Mouse (Mus musculus): ENCODE results near the gene Usp12. TPM values are rescaled to one million over a fixed set of nuclear protein-coding genes. Genes with fewer than 3 reads are reported as not detected.
"Not testable (repeated sequence)": the region's sequence is repeated elsewhere in the genome, so short reads cannot be mapped to it uniquely, and the experiment has no call there.

Gene Usp12
- total RNA-seq, 2 experiments from 2014 or later: 64.4 to 67.3 TPM

DNA sequence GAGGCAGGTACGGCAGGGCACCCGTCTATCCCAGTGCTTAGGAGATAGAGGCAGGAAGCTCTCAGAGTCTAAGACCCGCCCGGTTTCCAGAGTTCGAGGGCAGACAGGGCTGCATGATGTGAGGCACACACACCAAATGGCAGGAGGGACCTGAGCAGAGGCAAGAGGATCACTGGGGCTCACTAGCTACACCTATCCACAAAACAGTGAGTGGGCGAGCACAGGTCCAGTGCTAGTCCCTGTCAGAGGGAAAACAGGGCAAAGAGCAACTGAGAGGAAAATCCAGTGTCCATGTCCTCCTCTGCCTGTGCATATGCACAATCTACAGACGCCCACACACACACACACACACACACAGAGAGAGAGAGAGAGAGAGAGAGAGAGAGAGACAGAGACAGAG is 43.8 kb downstream of the Usp12 start:
- DNase-seq (ENCODE audit: low spot score in 2 of 2): no peak

DNA sequence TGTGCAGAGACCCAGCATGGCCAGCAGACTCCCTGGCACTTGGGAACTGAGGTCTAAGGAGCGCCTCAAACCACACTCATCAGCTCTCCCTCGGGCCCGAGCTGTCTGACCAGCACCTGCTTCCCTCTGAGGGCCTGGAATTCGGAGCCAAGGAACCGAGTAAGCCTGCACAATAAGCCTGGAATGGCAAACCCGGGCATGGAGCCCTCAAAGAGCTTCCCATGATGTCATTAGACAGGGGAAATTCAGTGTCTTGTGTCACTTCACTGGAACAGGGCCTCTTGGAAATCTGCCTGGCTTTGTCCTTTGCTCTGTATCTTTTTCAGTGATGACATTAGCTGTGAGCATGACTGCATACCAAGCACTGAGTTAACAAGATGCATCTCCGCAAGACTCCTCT is 44.5 kb downstream of the Usp12 start:
- no peak for DNase-seq (ENCODE audit: low spot score in 2 of 2)

DNA sequence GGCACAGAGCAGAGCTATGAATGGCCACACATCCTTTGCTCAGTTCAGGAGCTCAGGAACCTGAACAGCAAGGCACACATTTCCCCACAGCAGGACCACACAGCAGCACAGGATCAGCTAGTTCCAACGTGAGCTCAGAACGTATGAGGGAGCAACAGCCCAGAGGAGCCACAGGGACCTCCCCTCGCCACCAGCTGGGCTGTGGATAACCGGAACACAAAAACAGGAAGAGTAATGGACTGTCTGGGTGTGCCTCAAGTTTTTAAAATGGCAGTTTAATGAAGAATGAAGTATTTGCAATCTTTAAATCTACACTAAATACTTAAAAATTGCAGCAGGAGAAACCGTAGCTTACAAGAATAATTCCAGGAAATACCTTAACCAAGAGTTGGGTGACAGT is 44.9 kb downstream of the Usp12 start:
- no peak for DNase-seq (ENCODE audit: low spot score in 2 of 2)

DNA sequence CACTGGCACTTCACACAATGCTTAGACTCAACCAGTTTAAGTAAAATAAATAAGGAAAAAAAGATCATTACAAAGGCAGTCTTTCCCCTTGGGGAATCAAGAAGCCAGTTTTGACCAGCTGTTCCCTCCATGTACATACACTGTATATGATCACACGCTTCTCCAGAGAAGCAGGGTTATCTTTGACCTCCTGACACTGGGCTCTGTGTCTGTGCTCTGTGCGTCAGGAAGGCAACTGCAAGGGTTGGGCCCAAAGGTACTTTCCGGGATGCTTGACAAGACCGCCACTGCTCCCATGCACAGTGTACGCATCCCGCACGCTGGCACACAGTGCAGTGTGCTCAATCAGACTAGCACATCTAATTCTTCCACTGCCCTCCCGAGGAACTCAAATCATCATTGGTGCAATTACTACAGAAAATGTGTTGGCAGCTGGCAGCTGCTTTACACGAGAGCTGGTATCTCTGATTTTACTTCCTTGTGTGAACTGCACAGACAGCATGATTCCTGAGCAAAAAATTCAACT is 57.8 kb downstream of the Usp12 start:
- DNase-seq (ENCODE audit: low spot score in 2 of 2): no peak

DNA sequence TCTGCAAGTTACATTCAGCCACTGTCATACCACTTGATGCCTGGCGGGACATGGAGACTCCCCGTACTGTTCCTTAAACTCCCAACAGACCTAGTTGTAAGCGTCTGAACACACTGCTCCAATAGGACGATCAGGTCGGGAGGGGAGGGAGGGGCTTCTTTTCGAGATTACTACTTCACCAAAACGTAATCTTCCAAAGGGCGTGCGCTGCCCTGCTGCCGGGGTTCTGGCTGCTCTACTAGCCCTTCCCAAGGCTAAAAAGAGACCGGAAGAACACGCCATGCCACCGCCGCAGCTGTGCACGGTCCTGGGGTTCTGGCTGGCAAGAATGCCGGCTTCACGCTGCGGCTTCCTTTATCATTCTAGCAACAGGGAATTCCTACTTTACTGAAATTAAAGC is 58.5 kb downstream of the Usp12 start:
- DNase-seq (ENCODE audit: low spot score in 2 of 2): no peak

DNA sequence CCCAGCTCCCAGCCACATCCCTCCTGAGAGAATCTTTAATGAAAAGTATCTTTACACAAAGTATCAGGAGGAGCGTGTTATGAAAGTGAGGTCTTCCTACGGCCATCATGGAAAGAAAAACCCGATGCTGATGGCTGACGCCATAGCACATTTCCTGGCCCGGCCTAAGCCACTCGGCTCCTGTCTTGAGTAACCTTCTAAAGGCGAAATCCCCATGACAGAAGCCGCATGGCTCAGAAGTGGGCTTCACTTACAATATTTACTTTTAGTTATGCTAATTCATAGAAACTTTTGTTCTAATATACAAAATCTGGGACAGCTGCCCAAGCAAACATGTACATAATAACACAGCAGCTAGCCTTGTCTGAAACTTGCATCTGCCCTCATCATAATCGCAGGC is 59.8 kb downstream of the Usp12 start:
- DNase-seq (ENCODE audit: low spot score in 2 of 2): not testable (repeated sequence)

DNA sequence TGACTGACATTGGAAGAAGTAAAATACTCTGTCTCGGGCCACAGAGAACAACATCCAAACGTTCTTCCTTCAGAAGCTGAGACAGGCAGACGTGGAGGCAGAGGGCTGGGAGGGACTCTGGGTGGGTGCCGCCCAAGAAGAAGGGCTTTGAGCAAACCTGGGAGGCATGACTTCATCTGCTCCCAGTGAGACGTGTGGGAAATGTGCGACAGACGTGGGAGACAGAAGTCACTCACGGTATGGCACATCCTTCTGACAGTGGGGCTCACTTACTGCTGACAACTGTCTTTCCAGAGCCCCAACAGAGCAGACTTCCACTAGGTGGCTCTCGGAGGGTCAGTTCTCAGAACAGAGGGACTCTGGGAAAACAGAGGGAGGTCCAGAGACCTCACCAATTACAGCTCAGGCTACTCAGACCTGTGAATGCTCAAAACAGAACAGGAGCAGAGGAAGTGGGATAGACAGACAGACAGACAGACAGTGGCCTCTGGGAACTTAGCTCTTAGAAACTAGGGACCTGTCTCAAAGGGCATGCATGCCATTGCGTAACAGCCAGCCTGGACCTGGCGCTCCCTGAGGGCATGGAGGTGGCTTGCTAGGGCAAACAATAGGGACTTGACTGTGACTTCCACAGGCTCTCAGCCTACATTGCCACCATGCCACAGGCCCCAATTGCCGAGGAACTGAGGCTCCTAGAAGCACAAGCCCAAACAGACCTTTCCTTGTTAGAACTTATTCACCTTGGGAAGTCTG is 60.7 kb downstream of the Usp12 start:
- no peak for DNase-seq (ENCODE audit: low spot score in 2 of 2)

DNA sequence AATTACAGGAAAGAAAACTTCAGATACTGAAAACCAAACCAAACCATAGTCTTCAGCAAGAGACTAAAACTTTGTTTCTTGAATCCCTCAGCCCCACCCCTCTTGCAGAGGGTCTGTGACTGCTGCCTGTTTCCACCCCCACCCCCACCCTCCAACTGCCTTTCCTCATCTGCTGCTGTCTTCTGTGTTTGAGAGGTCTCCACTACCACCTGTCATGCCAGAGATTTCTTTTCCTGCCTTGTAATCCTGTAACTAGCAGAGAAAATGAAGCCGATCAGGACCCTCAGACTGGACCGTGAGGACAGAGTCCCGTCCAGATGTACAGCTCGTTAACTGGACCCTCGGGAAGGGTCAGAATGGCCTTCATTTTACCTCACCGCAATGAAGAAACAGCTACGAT is 61.4 kb downstream of the Usp12 start:
- DNase-seq (ENCODE audit: low spot score in 2 of 2): no peak

DNA sequence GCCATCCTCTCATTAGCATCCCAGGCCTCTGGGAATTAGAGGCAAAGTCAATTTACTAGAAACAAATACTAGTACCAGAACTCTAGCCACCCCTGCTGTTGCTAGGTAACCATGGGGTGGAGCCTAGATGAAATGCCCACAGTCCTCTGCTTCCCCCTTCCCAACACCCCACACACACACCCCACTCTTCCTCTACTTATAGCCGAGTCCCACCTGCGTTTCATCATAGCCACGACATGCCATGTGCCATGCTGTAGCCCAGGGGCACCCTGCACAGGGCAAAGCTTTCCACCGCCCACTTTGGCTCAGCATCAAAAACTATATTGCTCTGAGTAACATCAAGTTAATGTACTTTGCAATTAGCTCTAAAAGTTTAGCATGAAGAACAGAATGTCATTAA is 67.8 kb downstream of the Usp12 start:
- DNase-seq (ENCODE audit: low spot score in 2 of 2): no peak

DNA sequence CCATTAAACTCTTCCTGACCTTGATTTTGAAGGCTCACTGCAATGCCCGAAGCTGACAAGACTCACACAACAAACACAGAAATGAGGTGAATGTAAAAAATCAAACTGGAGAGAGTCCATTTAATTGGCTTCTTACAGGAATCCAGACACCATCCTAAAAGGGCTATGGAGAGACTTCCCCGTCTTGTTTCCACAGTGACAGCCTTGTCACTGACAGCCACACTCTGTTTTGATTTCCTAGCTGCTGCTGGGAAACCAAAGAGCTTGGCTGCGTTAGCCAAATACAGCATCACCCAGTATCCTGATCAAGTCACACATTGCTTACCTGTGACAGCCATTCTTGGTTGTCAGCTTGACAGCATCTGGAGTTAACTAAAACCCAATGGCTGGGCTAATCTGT is 69.8 kb downstream of the Usp12 start:
- no peak for DNase-seq (ENCODE audit: low spot score in 2 of 2)

DNA sequence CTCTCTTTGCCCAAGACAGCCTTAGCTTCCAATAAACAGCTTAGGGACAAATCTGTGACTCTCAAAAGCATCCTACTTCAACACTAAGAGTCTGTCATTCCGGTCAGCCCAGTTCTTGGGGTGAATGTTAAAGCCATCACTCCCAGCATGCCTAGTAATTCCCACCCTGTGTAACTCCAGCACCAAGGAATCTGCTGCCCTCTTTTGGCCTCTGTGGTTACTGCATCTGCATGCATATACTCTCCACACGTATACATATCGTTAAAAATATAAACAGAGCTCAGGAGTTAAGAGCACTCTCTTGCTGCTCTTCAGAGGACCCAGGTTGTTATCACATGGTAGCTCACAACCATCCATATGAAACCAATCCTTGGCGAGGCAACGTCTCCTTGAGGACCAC is 71.4 kb downstream of the Usp12 start:
- DNase-seq (ENCODE audit: low spot score in 2 of 2): no peak

DNA sequence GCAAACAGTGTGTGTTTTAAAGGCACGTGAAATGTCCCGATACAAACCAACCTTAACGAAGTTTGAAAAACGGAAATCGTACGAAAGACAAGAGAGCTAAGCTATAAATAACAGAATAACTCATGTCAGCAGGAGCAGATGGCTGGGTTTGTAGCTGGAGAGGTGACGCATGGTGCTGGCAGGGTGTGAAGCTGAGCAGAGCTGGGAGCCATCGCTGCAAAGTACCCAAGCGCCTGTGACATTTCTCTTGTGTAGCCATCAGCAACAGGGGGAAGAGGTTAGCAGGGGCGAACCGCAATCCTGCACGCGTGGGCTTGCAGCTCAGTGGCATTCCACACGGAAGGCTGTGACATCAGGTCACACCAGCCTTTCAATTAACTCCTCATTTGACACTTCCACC is 72.6 kb downstream of the Usp12 start:
- peak in 1 of 2 experiments; percentile 45 for DNase-seq (ENCODE audit: low spot score in 2 of 2)

DNA sequence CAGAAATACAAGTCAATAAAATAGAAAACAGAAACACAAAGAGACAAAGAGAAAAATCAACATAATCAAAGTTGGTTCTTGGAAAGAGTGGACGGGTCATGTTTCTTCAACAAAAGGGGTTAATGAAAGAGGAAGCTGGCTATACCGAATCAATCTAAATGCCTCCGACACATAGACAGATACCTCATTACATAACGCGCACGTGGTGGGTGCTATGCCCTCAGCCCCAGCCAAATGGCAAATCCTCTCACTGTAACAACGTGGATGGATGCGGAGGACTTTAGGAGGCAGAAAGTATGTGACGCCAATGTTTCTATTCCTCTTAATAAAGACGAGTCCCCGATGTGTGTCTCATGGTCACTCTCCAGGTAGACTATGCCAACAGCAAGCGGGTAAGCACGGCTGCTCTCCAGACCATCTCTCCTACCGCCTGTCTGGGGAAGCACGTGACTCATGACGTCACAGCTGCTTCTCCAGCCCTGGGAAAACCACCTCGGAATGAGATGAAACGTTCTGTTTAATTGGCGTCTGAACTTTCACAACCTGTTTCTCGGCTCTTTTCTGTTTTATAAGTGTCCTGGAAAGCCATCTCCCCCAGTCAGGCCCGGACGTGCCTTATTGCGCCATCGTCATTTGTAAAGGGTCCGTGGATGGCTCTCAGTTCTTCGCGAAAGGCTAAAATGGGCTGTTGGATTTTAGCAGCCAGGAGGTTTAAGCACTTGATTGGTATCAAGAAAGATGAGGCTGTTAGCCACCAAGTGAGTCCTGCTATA is 75.0 kb downstream of the Usp12 start:
- no peak for DNase-seq (ENCODE audit: low spot score in 2 of 2)

DNA sequence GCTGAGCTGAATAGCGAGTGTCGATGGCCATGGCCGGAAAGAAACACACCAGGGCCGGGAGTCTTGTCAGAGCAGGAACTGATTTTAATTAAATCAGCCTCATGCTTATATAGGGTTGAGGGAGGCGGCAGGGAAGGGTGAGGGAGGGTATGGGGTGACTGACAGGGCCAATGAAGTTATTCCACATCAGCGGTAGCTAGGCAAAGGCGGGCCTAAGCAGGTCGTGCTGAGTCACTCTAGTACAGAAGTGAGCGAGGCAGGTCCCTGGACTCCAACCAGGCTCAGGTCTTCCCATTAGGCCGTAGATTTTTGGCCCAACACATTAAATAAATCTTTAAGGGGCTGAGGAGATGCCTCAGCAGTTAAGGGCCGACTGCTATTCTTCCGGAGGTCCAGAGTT is 81.0 kb downstream of the Usp12 start:
- DNase-seq (ENCODE audit: low spot score in 2 of 2): no peak

DNA sequence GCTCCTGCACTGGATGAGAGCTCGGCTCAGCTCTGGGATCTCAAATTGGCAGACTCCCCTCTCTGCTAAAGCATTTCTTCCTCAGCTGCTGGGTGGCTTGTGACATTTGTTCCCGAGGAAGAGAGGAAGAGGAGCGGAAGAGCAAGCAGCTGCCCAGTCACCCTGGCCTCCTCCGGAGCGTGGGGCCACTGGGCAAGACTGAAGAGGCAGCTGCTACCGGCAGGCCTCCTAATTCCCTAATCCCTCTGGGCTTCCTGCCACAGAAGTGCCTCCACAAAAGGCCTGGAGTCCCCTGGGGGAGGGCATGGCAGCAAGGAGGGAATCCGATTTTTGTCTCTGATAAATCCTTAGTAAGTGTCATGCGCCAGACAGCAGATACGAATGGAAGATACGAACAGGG is 81.7 kb downstream of the Usp12 start:
- DNase-seq (ENCODE audit: low spot score in 2 of 2): peak in 1 of 2 experiments; percentile 51

DNA sequence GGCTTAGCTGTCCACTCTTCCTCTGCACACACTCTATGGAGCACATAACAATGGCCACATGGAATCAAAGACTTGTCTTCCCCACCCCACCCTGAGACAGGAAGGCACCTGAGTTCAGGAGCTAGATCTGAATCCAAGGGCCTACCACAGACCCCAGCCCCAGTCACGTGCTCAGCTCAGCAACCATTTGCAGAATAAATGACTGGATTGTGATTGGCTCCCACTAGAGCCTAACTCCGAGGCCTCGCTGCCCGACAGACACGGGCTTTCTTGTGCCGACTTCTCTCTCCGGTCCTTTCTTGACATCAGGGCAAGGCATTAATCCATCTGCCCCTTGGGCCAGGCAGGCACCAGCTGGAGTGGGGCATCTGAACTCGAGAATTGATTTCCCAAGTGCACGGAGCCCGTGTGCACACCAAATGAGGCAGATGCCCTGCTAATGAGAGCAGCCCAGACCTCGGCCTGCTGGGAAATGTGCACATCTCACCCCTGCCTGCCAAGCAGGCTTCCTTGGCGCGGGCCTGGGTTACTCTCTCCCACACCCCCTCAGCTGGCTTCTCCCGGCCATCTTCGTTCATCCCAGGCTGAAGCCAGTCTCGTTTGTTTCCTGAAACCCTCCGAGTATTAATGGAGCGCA is 82.4 kb downstream of the Usp12 start:
- peak; percentile 51 to 54 for DNase-seq (ENCODE audit: low spot score in 2 of 2)

DNA sequence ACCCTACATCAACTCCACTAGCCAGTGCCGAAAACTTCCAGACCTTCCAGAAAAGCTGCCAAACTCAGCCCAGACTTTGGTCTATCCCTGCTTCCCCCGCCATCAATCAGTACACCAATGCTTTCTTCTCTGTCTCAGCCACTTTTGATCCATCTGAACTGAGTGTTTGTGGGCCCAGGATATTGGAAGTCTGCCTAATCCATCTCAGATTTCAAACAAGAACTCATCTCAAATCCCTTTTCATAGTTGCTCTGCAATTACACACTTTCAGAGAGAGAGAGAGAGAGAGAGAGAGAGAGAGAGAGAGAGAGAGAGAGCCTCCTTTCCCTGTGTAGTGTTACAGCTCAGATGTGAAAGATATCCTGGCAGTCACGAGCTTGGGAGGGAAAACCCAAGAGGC is 85.4 kb downstream of the Usp12 start:
- DNase-seq (ENCODE audit: low spot score in 2 of 2): no peak

DNA sequence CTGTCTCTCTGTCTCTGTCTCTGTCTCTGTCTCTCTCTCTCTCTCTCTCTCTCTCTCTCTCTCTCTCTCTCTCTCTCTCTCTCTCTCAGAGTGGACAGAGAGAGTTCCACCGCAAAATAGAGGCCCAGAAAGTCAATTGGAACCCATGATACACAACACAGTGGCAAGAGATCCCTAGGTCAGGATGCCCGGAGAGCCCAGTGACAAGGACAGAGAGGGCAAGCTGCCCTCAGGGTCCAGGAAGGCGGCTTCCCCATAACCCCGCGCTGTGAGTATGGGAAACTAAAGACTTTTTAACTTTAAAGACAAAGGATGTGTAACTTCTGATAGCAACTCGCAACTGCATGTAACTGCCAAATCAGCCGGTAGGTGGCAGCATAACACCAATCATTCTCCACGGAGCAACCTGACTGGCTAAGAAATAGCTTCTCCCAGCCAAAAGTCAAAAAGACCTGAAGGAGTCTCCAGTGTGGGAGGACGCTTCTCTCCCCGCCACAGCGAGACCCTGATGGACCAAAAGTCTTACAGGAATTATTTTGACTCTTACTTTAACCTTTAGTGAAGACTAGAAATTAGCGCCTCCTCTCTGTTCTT is 88.9 kb downstream of the Usp12 start:
- DNase-seq (ENCODE audit: low spot score in 2 of 2): peak; percentile 93 to 95

DNA sequence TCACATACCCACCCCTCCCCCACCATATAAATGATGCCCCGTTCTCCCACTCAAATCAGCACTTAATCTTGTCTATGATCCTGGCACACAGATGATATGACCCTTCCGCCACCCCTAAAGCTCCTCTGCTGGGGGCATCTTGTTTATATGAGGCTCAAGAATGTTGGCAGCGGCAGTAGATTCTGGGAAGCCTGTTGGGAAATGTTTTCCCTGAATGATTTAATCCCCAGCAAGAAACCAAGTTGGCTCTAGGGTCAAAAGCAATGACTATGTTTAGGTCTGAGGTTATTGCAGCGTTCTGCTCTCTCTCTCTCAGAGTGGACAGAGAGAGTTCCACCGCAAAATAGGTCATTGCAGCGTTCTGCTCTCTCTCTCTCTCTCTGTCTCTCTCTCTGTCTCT is 89.4 kb downstream of the Usp12 start:
- DNase-seq (ENCODE audit: low spot score in 2 of 2): no peak

DNA sequence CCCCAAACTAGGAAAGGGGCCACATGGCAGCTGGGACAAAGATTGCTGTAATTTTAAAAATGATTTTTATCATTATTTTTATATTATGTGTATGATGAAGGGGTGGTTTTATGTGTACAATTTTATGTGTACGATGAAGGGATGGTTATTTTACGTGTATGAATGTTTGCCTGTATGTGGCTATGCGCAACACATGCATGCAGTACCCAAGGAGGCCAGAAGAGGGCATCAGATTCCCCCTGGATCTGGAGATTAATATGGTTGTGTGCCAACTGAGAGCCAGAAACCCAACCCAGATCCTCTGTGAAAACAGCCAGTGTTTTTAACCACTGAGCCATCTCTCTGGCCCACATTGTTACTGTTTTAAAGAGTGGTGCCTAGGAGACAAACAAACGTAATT is 90.6 kb downstream of the Usp12 start:
- no peak for DNase-seq (ENCODE audit: low spot score in 2 of 2)

DNA sequence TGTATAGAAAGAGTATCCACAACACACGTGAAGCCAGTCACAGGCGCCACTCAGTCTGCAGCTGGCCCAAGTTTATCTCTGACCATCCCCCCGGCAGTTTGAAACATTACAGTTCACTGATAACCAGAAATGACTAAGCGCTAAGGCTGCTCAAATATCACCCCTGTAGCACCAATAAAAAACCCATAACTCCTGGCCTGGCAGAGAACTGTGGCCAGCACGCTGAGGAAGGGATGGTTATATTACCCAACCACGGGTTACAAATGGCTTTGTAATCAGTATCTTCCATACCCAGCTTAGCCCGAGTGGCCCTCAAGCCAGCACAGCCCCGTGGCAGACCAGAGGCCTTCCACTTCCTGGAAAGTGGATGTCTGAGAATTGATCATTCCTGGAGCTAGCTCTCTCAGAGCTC is 91.1 kb downstream of the Usp12 start:
- DNase-seq (ENCODE audit: low spot score in 2 of 2): no peak

DNA sequence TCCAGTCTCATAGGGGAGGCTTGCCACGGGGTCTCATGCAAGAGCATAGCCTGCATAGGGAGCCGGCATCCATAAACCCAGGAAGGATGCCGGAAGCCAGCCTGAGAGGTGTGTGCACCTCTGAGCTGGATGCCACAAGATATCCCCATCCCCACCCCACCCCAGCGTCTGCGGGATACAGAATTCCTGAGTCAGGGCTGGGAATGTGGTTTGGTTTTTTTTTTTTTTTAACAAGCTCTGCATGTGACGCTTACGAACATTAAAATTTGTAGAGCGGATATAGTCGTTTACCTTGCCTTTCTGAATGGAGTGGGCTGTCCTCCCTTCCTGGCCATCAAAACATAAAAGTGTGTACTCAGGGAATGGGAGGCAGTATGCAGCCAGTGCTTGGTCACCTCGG is 94.7 kb downstream of the Usp12 start:
- DNase-seq (ENCODE audit: low spot score in 2 of 2): no peak

Data from layer of hippocampus, postnatal 10 days (tissue).